Mouse (Mus musculus) gastrocnemius, adult 18-20 months (tissue): ENCODE data around the gene Golm1. TPM values are rescaled to one million over a fixed set of nuclear protein-coding genes. Genes with fewer than 3 reads are reported as not detected.
A peak's percentile ranks its signal among the peaks of the same experiment; 100 is the strongest.

Experiments
- DNase-seq: peaks from one replicate; pipeline ENCODE4 v3.0.0; 2021; ENCODE audit warnings: low spot score
- total RNA-seq, 2 experiments: library from RNA; stranded (reverse); gene quantifications; 2 replicates each; pipeline ENCODE4 v1.2.3; 2021

Gene Golm1
- total RNA-seq, 2 experiments from 2014 or later, result 5.7 to 7.5 TPM

DNA sequence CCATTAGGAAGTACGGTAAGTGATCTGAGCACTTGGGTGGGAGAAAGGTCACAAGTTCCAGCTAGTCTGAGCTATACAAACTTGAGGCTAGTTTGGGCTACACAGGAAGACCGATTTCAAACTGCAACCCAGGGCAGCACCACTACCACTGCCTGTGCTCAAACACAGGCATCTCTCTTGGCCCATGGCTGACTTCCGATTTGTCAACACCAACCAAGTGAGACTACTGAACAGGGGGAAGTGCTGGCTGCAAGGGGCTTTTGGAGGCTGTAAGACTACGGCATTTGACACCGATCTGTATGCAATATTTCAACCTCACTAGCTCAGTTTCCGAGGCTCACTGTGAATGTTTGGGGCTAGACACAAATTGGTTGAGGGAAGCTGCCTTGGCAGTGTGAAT is 28.1 kb downstream of the Golm1 start:
- no peak for DNase-seq

DNA sequence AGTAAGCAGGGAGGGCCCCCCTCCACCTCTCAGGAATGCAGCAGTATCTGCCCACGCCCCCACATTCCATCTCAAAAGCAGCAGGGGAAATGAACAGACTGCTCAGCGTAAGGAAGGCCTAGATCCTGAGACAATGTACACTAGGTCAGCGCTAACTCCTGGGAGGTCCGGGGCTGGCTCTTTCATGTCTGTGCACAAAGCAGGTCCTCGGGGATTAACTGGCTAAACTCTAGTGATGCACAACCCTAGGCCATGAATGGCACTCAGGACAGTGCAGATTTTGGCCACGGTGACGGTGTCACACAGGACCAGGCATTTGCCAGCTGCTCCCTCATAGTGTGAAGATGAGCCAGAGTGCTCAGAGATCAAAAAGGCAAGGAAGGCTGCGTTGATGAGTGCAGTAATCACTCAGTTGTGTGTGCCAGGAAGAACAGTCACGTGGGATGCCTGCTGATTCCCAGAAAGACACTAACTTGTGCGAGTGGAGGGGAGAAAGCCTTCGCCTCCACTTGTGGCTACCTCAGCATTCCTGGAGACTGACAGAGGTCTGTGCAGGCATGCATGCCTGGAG is 28.9 kb downstream of the Golm1 start:
- DNase-seq, result no peak

DNA sequence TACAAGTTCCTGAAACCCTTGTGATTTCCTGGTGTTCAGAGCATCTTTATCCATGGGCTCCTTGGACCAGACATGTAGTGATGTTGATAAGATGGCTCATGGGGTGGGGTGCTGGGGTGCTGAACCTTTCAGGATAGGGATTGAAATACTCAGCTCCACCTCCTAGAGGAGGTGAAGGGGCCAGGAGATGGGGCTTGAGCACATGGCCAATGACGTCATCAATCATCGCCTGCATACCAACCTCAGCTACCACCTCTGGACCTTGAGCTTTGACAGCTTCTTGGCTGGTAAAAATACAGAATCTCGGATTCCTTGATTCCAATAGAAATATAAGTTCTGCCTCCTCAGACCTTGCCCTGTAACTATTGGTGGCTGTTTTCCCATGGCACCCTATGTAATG is 30.1 kb downstream of the Golm1 start:
- no peak for DNase-seq

DNA sequence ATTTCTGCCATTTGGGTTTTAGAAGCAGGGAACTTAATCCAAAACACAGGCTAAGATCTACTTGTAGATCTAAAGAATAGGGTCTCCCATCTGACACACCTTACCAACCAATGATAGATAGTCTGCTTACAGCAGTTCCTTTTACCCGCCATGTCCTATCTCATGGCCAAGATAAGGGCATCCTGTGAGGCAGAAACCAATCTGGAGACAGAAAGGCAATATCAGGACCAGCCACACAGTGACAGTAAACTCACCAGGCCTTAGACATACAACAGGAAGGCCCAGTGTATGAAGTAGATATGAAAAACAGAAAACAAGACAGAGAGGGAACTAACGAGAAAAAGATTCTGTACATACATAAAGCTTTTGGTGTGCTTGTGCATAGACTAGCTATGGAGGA is 32.8 kb downstream of the Golm1 start:
- no peak for DNase-seq

DNA sequence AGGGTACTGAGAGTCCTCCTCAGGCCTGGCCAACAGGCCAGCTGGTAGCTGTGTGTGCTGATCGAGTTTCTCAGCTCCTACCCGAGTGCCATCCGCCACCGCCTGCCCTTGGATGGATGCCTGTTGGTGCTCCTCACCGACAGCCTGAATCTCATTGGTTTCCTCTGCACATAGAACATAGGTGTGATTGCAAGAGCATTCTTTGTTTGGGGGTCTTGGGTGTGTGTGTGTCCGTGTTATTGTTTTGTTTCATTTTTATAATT is 35.5 kb downstream of the Golm1 start:
- peak; percentile 67 for DNase-seq

DNA sequence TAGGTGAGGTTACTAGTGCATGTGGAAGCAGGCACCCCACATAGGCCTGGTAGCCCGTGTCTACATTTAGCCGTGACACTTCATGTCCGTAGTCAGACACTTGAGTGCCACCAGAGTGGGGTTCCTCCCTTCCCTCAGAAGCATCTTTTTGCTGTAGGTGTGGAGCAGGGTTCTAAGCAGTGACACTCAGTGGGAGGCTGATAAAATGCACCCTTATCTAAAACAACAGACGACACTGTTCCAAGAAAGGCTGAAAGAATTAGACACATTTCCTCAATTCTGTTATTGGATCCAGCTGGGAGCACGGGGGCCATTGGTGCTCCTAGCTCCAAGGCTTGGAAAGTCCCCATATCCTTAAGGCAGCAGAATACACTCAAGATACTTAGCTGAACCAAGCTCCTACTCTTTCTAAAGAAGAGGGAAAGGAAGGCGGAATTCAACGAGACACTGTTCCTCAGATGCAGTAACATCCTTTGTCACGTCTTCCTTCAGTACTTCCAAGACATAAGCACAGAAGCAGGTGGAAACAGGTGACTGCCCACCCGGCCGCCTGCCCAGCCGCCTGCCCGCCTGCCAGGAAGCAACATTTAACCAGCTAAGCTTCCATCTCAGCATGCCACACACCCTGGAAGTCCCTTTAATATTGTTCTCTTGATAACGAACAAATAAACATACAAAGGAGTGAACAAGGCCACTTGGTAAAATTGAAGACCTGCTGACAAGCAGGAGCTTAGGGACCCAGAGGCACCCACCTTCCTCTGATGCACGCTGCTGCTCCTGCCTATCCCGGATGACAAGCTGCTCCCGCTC is 36.0 kb downstream of the Golm1 start:
- DNase-seq, result peak; percentile 22

DNA sequence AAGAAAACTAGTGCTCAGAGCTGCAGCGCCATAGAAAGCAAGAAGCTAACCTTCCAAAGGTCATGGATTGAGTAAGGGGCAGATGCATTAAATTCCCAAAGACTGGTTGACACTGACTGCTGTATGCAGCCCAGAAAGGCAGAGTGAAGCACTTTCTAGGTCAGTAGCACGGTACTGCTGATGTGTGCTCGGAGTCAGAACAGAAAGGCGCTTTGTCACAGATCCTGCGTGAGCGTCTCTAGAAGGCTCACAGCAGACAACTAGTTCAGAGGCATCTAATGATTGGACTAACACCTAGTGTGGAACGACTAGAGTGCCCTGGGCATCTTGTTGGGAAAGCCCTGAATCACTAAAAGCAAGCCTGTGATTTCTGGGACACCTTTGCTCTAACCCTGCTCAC is 37.8 kb downstream of the Golm1 start:
- DNase-seq, result no peak

DNA sequence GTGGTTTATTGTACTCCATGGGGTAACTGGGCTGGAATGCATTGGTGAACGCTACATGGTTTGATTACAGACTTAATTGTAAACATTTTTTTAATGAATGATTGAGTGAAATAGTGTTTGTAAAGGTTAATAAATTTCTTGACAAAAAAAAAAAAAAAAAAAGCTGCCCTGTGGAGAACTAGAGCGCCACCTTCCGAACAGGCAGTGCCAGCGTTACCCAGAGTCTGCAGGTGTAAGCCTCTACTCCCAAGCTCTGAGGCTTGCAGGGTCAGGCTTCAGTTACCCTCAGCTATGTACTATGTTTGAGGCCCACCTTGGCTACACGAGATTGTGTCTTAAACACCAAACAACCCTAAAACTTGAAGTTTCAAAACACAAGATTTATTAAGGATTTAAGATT is 41.0 kb downstream of the Golm1 start:
- no peak for DNase-seq

- no peak for DNase-seq
These were observed 48.9 kb downstream of the Golm1 start for GRCm38 (mm10) chr13:59626739-59627138.

GRCm38 (mm10) chr13:59624903-59625302 is 50.7 kb downstream of the Golm1 start:
- DNase-seq, result peak; percentile 70

GRCm38 (mm10) chr13:59624389-59624788 is 51.2 kb downstream of the Golm1 start:
- no peak for DNase-seq

DNA sequence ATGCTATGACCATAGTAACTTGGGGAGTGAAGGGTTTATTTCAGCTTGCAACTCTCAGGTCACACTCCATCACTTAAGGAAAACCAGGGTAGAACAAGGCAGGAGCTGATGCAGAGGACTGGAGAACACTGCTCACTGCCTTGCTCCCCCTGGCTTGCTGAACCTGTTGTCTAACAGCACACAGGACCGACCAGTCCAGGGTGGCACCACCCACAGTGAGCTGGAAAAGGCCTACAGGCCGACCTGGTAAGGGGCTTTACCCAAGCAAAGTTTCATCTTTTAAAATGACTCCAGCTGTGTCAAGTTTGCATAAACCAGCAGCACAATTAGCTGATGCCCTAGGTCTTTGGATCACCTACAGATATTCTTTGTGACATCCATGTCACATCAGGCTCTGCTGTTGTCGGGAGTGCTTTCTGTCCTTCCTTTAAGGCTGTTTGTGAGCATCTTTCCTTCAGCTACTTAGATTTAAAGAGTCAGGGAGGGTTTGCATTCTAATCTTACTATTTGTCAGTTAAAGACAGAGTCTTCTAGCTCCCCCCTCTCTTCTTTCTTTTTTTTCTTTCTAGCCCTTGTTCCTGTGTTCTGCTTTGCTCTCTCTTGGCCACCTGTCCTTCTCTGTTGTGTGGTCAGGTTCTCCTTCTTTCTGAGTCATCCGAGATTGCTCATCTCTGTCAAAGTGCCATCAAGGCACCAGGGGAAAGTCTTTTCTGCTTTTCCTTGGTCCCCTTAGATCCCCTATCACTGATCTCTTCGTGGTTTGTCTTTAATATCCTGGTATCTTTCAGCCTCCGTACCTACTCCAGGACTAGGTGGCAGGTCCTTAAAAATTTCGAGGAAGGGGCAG is 53.7 kb downstream of the Golm1 start:
- no peak for DNase-seq

GRCm38 (mm10) chr13:59618463-59618862 is 57.1 kb downstream of the Golm1 start:
- DNase-seq, result no peak

DNA sequence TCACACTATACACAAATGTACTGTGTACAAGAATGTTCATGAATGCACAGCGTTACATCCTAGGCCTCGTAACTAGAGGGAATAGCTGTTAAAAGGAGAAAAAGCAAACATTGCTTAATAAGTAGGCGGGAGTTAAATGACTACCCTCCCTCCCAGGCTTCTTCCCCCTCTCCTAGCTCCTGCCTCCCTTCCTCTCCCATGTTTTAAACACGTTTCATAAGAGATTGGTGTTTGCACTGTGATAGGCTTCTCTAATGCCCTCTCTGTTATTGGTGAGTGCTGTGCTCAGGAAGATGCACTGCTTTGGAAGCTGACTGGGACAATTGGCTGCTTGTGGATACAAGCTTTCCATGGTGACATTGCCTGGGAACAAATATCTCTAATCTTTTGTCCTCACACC is 60.1 kb downstream of the Golm1 start:
- no peak for DNase-seq

GRCm38 (mm10) chr13:59615152-59615551 is 60.5 kb downstream of the Golm1 start:
- DNase-seq, result no peak

DNA sequence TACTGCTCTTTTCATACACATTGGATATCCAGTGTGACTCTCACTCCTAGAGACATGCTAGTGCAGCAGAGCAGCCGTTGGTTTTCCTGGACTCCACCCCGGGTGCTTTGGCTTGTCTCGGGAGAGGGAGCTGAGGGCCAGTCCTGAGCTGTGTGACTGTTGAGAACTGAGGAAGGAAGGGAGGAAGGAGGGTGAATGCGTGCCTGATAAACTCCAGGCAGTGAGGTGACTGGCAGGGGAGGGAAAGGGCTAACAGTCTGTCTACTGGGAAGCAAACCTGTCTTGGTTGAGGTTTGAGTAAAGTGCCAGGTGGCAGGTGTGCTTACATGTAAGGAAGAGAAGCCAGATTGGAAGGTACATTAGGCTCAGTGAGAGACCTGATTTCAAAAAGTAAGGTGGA is 61.7 kb downstream of the Golm1 start:
- DNase-seq, result no peak

GRCm38 (mm10) chr13:59610437-59610836 is 65.2 kb downstream of the Golm1 start:
- DNase-seq, result no peak

- DNase-seq, result no peak
These were observed 65.7 kb downstream of the Golm1 start for GRCm38 (mm10) chr13:59609885-59610284.

DNA sequence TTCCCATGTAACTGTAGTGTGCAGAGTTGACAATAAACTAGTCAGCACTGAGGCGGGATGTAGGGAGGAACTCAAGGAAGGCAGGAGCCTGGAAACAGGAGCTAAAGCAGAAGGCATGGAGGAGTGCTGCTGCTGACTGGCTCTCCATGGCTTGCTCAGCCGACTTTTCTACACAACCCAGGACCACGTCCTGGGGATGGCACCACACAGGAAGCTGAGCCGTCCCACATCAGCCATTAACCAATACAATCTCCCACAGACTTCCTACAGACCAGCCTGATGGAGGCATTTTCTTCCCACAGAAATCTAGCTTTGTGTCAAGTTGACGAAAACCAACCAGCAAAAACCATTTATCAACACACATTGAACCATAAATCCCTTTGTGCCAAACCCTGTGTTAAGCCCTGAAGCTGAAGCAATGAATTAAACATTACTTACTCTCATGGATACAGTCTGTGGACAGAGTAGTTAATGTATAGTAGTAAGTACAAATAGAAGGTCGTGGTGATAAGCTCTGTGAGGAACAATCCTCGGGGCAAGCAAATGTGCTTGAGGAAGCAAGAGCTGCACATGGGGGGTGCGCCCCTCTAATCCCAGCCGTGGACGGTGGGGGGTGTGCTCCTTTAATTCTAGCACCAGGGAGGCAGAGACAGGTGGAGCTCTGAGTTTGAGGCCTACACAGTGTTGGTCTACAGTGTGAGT is 70.2 kb downstream of the Golm1 start:
- no peak for DNase-seq

DNA sequence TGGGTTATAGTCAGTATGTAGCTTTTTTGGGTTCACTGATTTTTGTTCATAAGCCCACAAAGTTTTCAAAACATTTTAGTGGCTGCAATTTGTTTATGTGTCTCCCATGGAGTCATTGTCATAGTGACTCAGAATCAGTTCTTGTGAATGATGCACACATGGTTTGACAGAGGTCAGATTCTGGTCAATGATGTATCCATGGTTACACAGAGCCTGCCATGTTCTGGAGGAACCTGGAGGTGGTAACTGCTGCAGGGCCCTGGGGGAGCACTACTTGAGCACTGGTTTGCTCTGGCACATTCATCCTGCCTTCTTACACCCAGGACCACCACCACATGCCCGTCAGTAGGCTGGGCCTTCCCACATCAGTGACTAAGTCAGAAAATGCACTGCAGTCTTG is 71.1 kb downstream of the Golm1 start:
- DNase-seq, result no peak

DNA sequence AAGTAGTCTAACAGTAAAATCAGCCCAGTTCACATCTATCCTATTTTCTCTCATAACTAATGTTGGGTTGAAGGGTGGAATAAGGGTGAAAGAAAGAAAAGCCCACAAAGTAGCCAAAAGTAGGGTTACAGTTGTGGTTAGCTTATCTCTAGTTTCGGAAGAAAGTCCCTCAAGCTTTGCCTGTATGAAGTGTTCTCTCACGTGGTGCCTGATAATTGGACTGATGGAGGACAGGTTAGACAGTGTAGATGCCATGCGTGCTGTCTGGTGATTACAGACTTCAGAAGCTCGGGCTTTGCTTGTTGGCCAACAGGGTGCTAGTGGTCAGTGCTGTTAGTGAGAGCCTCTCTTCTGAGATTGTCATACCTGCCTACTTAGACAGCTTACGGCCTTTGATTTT is 72.5 kb downstream of the Golm1 start:
- no peak for DNase-seq

DNA sequence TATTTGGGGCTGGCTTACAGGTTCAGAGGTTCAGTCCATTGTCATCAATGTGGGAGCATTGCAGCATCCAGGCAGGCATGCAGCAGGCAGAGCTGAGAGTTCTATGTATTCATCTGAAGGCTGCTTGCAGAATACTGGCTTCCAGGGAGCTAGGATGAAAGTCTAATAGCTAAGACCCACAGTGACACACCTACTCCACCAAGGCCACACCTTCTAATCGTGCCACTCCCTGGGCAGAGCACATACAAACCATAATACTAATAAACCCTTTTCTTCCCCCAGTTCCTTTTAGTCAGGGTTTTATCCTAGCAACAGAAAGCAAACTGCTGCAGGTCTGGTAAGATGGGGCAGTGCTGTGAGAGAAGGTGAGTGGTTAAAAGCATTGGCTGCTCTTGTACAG is 83.0 kb downstream of the Golm1 start:
- no peak for DNase-seq
